ENCODE assay signal across 39 mouse cellular contexts in genomic region chrX:85197688-85198087, GRCm38 (mm10). TPM values are rescaled to one million over a fixed set of nuclear protein-coding genes. Genes with fewer than 3 reads are reported as not detected.
"Had no signal": no experiment of that assay in that cellular context is flagged by ENCODE, and none has a peak within 500 bp of the region (broad histone marks: within the 10 kb centered on the region; RNA-seq: fewer than 3 reads in every experiment).

No protein-coding gene starts in this region.

- H3K27ac ChIP-seq: gastrocnemius, adult 2 months; heart, embryonic 10.5 days; hindbrain, embryonic 10.5 days; hindbrain, embryonic 12.5 days; hindbrain, embryonic 14.5 days; intestine, embryonic 15.5 days; left cerebral cortex, adult 2 months; limb, embryonic 10.5 days; limb, embryonic 12.5 days; liver, embryonic 13.5 days; liver, embryonic 15.5 days had no signal

- H3K4me3 ChIP-seq: gastrocnemius, adult 2 months; heart, embryonic 10.5 days; heart, embryonic 12.5 days; hindbrain, embryonic 10.5 days; hindbrain, embryonic 12.5 days; intestine, embryonic 15.5 days; left cerebral cortex, adult 2 months; limb, embryonic 10.5 days; limb, embryonic 12.5 days; liver, embryonic 13.5 days; liver, embryonic 15.5 days had no signal

- DNase-seq: gastrocnemius, adult 2 months; gastrocnemius, postnatal 10 days; gastrocnemius, postnatal 25 days; heart, adult 18-20 months; heart, postnatal 10 days; heart, postnatal 4 days; kidney, adult 18-20 months; kidney, adult 8-10 months; kidney, postnatal 10 days; kidney, postnatal 25 days; kidney, postnatal 4 days; liver; liver, embryonic 13.5 days had no signal

- H3K36me3 ChIP-seq: heart, embryonic 10.5 days; heart, embryonic 12.5 days; hindbrain, embryonic 10.5 days; hindbrain, embryonic 12.5 days; intestine, embryonic 15.5 days; limb, embryonic 10.5 days; limb, embryonic 12.5 days; liver, embryonic 13.5 days; liver, embryonic 15.5 days had no signal

- H3K4me1 ChIP-seq: heart, embryonic 10.5 days; heart, embryonic 12.5 days; hindbrain, embryonic 10.5 days; hindbrain, embryonic 12.5 days; intestine, embryonic 15.5 days; limb, embryonic 12.5 days; liver, embryonic 13.5 days; liver, embryonic 15.5 days had no signal

- H3K4me2 ChIP-seq: heart, embryonic 12.5 days; hindbrain, embryonic 12.5 days; hindbrain, embryonic 14.5 days; intestine, embryonic 15.5 days; limb, embryonic 12.5 days; liver, embryonic 11.5 days; liver, embryonic 13.5 days; liver, embryonic 15.5 days had no signal

- H3K9ac ChIP-seq: heart, embryonic 12.5 days; hindbrain, embryonic 12.5 days; hindbrain, embryonic 14.5 days; intestine, embryonic 15.5 days; limb, embryonic 12.5 days; liver, embryonic 13.5 days; liver, embryonic 15.5 days had no signal

- ATAC-seq: hindbrain, embryonic 16.5 days; inflammation-experienced regulatory T-cells, adult 6 months; intestine, embryonic 15.5 days; intestine, postnatal 0 days had no signal

- H3K9me3 ChIP-seq: heart, embryonic 10.5 days; heart, embryonic 12.5 days; hindbrain, embryonic 10.5 days; hindbrain, embryonic 12.5 days; intestine, embryonic 15.5 days; limb, embryonic 10.5 days; limb, embryonic 12.5 days; liver, embryonic 13.5 days; liver, embryonic 15.5 days had no signal

- H3K27me3 ChIP-seq: heart, embryonic 12.5 days; hindbrain, embryonic 12.5 days; intestine, embryonic 15.5 days; limb, embryonic 12.5 days; liver, embryonic 13.5 days; liver, embryonic 15.5 days had no signal

RNA-seq across cellular contexts. Expression of gene Fthl17a, which starts 51.8 kb away (rescaled TPM):
- total RNA-seq: gastrocnemius, adult 2 months; gastrocnemius, postnatal 10 days; gastrocnemius, postnatal 25 days; gastrocnemius, postnatal 4 days; granulocyte monocyte progenitor cell, adult 5-6 weeks; heart, adult 18-20 months; heart, adult 8-10 months; heart, postnatal 10 days; heart, postnatal 25 days; heart, postnatal 4 days; layer of hippocampus, postnatal 10 days; layer of hippocampus, postnatal 25 days; left cerebral cortex, adult 2 months; left cerebral cortex, postnatal 10 days; left cerebral cortex, postnatal 25 days had no signal
- polyA plus RNA-seq: heart, embryonic 10.5 days; heart, embryonic 12.5 days; heart, embryonic 14.5 days; heart, embryonic 16.5 days; hindbrain, embryonic 10.5 days; hindbrain, embryonic 12.5 days; hindbrain, embryonic 14.5 days; hindbrain, embryonic 16.5 days; inflammation-experienced regulatory T-cells, adult 6 months; intestine, embryonic 15.5 days; intestine, postnatal 0 days; kidney, embryonic 14.5 days; kidney, embryonic 16.5 days; limb, embryonic 10.5 days; limb, embryonic 12.5 days; liver, embryonic 11.5 days; liver, embryonic 13.5 days; liver, embryonic 15.5 days had no signal
